Mouse (Mus musculus): ENCODE data around the gene Slc44a5. TPM values are rescaled to one million over a fixed set of nuclear protein-coding genes. Genes with fewer than 3 reads are reported as not detected.
"Not testable (repeated sequence)": the region's sequence is repeated elsewhere in the genome, so short reads cannot be mapped to it uniquely, and the experiment has no call there.

Gene Slc44a5
- polyA plus RNA-seq, 1 experiment = 0.12 TPM

GRCm38 (mm10) chr3:154215779-154216178 lies 242.5 kb downstream of the Slc44a5 start:
- DNase-seq (ENCODE audit: low spot score) = no peak

- DNase-seq (ENCODE audit: low spot score) = no peak
Observed at GRCm38 (mm10) chr3:154222141-154222591, 248.9 kb downstream of the Slc44a5 start.

- no peak for DNase-seq (ENCODE audit: low spot score)
Observed at GRCm38 (mm10) chr3:154222688-154223087, 249.5 kb downstream of the Slc44a5 start.

- DNase-seq (ENCODE audit: low spot score) = no peak
Observed at GRCm38 (mm10) chr3:154226100-154226752, 253.0 kb downstream of the Slc44a5 start.

- no peak for DNase-seq (ENCODE audit: low spot score)
Observed at GRCm38 (mm10) chr3:154244932-154245331, 271.7 kb downstream of the Slc44a5 start.

- no peak for DNase-seq (ENCODE audit: low spot score)
Observed at GRCm38 (mm10) chr3:154251486-154251885, 278.2 kb downstream of the Slc44a5 start.

- DNase-seq (ENCODE audit: low spot score) = no peak
Observed at GRCm38 (mm10) chr3:154252219-154252618, 279.0 kb downstream of the Slc44a5 start.

- not testable (repeated sequence) for DNase-seq (ENCODE audit: low spot score)
Observed at GRCm38 (mm10) chr3:154254187-154254586, 281.0 kb downstream of the Slc44a5 start.

- no peak for DNase-seq (ENCODE audit: low spot score)
Observed at GRCm38 (mm10) chr3:154257312-154257711, 284.1 kb downstream of the Slc44a5 start.

- DNase-seq (ENCODE audit: low spot score) = no peak
Observed at GRCm38 (mm10) chr3:154268313-154268712, 295.1 kb downstream of the Slc44a5 start.

- peak; percentile 49 for DNase-seq (ENCODE audit: low spot score)
Observed at GRCm38 (mm10) chr3:154269757-154270366, 296.6 kb downstream of the Slc44a5 start.

- no peak for DNase-seq (ENCODE audit: low spot score)
Observed at GRCm38 (mm10) chr3:154274681-154275080, 301.4 kb downstream of the Slc44a5 start.

GRCm38 (mm10) chr3:154284260-154284659 lies 311.0 kb downstream of the Slc44a5 start:
- DNase-seq (ENCODE audit: low spot score) = no peak

GRCm38 (mm10) chr3:154285351-154285750 lies 312.1 kb downstream of the Slc44a5 start:
- no peak for DNase-seq (ENCODE audit: low spot score)

GRCm38 (mm10) chr3:154287217-154287616 lies 314.0 kb downstream of the Slc44a5 start:
- no peak for DNase-seq (ENCODE audit: low spot score)

- no peak for DNase-seq (ENCODE audit: low spot score)
Observed at GRCm38 (mm10) chr3:154288429-154289069, 315.3 kb downstream of the Slc44a5 start.

- DNase-seq (ENCODE audit: low spot score) = no peak
Observed at GRCm38 (mm10) chr3:154290351-154290750, 317.1 kb downstream of the Slc44a5 start.

- DNase-seq (ENCODE audit: low spot score) = no peak
Observed at GRCm38 (mm10) chr3:154292126-154292525, 318.9 kb downstream of the Slc44a5 start.

- DNase-seq (ENCODE audit: low spot score) = no peak
Observed at GRCm38 (mm10) chr3:154293839-154294490, 320.7 kb downstream of the Slc44a5 start.

GRCm38 (mm10) chr3:154294924-154295834 lies 321.9 kb downstream of the Slc44a5 start:
- DNase-seq (ENCODE audit: low spot score) = no peak

GRCm38 (mm10) chr3:154297499-154297898 lies 324.3 kb downstream of the Slc44a5 start:
- no peak for DNase-seq (ENCODE audit: low spot score)

All from urinary bladder, adult 2 months (tissue).